Mouse (Mus musculus): ENCODE data around the gene Nkx2-3.

Gene Nkx2-3

DNA sequence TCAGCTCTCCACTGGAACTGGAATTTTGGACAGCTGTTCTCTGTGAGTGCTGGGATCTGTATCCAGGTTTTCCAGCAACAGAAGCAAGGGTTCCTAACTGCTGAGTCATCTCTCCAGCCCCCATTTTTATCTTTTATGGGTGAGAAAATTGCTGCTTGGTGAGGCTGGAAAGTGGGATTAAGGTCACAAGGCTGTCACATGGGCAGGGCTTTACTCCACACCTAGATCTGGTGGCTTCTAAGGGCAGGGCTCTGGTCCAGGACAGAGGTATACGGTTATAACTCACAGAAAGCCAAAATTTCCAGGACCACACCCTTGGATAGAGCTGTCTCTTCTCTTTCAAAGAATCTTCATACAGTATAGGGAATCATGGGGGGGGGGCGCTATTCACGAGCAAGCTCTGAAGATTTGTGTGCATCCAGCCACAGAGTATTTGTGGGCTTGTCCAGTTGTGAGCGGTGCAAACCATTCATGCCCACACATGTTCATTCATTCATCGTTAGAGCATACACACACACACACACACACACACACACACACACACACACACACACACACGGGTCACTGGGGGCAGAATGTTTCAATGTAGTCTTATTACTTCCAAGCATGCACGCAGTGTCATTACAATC lies 7.5 kb upstream of the Nkx2-3 start:
- in situ Hi-C loops (cut with MboI; ENCODE audit: unreplicated experiment in 2 of 2), result no loop called here

DNA sequence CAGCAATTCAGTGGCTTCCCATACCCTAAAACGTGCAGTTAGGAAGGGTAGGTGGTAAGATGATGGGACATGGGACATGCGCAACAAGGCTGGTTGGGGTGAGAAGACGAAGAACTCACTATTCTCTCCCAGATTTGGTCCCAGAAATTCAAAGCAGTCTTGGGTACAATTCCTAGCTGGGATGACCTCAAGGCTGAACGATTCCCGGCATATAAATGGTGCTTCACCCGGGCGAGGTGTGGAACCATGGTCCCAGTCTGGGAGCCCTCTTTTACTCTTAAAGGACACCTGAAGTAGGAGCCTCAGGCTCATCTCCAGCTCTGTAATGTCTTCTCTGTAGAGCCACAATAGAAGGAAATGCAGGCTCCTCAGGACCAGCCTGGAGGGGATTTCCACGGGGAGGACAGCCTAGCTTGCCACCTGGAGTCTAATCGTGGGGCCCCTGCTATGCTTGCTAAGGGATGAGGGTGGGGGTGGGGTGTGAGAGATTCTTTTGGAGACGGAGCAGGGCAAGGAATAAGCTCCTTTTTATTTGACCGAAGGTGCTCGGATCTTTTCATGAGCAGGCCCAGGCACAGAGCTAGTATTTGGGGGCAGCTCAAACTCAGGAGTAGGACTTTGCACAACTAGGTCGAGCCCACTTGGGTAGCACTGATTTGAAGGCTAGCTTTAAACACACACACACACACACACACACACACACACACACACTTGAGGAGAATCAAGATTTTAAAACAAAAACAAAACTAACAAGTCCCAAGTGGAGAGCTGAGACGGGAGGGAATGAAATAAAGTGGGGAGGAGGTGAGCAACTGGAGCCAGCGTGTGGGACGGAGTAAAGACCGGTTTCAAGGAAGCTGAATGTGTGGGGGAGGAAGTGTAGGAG lies 6.2 kb upstream of the Nkx2-3 start:
- in situ Hi-C loops (cut with MboI; ENCODE audit: unreplicated experiment in 2 of 2), result no loop called here

GRCm38 (mm10) chr19:43606552-43607530 lies 5.3 kb upstream of the Nkx2-3 start:
- in situ Hi-C loops (cut with MboI; ENCODE audit: unreplicated experiment in 2 of 2), result no loop called here

DNA sequence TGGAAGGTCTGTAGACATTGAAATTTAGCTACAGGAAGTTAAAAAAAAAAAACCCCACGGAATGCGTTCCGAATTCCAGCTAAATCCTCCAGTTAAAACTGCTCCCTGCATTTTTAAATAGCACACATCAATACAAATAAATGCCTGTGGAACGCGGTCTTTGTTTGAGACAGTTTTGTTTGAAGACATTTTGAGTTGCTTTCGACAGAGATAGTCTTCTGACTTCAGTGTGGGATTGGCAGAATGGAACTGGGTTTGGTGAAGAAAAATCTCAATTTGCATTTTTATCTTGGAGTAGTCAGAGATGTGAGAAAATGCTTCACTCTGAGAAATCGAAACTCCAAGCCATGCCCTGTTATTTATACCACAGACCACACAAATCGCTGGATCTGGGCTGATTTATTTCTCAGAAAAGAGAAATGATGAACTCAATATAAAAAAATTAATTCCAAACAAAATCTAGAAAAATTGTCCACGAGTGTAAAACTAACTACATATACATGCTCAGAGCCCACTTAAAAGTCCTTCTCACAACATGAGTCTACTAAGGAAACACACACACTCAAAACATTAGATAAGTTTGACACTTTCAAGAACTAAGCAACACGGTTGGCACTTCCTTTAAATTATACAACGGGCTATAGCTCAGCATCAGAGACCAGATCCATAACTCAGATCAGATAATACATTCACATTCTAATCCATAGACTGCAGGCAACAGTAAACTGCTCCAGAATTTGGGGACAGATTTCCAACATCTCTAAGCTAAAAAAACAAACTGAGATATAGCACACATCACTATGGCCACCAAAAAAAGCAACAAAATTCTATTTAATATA lies 4.1 kb upstream of the Nkx2-3 start:
- in situ Hi-C loops (cut with MboI; ENCODE audit: unreplicated experiment in 2 of 2), result no loop called here

GRCm38 (mm10) chr19:43608711-43609457 lies 3.2 kb upstream of the Nkx2-3 start:
- in situ Hi-C loops (cut with MboI; ENCODE audit: unreplicated experiment in 2 of 2), result no loop called here

DNA sequence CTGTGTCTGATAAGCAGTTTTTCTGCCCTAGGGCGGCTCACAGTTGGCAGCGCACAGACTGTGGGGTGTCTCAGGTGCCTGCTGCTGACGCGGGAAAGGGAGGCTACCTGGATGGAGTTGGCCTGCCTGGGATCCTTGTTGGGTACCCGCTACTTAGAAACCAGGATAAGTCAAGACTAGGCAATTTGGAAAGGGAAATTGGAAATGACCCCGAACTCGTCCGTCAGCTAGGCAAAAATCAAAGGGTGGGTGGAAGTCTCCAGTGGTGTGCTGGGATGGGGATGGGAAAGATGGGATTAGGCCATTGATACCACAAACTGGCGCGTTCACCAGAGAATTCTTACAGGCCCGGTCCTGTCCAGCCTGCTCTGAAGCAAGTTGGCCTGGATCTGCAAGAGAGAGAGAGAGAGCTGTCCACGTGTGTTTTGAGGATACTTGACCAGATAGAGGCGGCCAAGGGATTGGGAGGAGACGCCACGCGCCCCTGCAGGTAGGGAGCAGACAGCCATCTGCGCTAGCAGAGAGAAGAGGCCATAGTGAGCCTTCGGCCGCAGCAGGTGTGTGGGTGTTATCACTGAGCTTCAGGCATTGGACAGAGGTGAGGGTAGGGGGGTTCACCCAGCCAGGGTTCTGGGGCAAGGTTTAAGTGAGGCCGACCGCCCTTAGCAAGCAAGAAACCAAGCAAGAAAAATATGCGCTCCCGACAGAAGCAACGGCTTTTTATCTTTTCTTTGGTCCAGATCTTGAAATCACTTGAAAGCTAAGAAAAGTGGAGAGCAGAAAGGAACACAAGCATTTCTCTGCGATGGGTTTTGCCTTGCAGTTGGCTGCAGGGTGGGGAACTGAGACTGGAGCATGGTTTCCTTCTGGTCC lies 2.4 kb upstream of the Nkx2-3 start:
- in situ Hi-C loops (cut with MboI; ENCODE audit: unreplicated experiment in 2 of 2), result no loop called here

DNA sequence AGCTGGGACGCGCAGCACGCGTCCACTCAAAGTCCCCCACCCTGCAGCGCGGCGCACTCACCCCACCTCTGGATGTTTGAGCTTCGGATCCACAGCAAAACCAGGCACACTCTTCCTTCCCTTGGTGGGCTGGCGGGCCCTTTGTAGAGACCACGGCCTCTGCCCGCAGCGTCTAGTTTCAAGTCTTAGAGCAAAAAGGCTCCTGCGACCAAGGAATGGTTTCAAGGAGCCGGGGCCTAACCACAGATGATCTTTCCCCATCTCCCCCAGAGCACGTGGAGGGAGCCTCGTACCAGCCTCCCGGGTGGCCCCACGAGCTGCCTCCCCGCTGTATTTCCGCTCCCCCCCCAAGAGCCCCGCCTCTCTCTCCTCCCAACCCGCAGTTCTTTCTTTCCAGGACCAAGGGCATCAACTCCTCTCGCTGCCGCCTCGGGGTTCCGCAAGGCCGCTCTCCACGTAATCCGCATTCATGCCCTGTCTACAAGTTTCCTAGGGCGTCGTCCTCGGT lies 1.7 kb upstream of the Nkx2-3 start:
- in situ Hi-C loops (cut with MboI; ENCODE audit: unreplicated experiment in 2 of 2), result no loop called here

DNA sequence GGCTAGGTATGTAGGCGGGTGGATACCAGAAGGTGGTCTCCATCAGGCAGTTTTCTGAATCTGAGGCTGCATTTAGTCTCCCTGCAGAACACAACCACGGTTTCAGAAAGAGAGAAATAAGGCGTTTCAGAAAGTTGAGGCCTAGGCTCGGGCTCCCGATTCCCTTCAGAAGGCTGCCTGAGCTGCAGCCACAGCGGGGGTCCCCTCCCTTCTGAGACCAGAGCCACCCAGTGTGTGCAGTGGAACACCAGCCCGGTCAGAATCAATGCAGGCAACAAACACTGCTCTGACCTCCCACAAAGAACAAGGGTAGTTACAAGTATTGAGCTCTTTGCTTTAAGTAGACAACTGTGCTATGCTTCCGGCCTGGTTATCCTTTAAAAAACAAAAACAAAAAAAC lies 1.0 kb upstream of the Nkx2-3 start:
- in situ Hi-C loops (cut with MboI; ENCODE audit: unreplicated experiment in 2 of 2), result no loop called here

DNA sequence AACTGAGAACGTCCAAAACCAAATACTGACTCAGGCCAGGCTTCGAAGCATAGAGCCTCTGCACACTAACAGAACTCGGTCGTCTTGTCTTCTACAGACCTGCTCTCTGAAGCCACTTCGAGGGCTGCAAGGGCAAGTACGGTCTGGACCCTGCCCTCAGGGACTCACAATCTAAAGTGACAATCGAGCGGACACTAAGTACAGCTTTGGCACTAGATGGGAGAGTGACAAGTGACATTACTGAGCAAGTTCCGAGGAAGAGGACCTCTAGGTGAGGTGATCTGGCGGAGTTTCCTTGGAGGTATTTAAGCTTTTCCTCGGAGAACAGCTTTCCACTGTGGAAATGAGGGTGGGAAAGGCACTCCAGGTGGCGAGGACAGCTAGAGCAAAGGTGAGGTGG lies 564 bp upstream of the Nkx2-3 start:
- in situ Hi-C loops (cut with MboI; ENCODE audit: unreplicated experiment in 2 of 2), result no loop called here

- in situ Hi-C loops (cut with MboI; ENCODE audit: unreplicated experiment in 2 of 2), result no loop called here
These were observed 411 bp downstream of the Nkx2-3 start for GRCm38 (mm10) chr19:43612501-43612971.

DNA sequence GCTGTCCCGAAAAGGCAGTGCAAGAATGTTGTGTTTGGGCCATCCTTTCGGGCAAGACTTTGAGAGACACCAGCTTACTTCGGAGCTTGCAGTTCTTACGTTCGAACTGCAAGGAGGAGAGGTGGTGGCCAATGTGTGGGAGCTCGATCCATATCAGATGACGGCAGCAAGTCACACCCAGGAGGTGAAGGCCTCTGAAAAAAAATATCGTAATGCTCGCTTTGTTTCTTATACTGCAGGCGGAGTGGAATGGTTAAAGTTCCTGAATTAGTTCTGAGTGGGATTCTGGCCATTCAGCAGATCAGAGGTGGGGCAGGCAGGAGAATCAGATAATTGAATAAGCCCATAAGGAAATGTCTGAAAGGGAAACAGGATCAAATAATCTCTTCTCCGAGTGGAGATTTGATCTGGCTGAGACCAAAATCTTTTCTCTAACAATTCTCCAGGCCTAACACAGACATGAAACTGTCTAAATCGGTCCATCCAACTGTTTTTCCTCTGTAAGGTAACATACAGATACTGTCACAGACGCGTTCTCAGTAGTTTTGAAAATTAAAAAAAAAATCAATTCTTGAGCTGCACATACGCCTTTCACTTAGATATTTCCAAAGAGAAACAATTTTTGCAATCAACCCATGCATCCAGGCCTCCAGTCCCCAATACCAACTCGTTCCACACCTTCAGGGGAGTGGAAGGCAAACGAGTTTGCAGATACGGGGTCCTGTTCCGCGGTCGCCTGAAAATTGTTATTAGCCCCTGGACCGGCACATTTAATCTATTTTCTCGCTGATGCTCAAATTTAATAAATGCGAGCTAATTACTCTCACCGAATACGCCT lies 1.4 kb downstream of the Nkx2-3 start:
- in situ Hi-C loops (cut with MboI; ENCODE audit: unreplicated experiment in 2 of 2), result no loop called here

DNA sequence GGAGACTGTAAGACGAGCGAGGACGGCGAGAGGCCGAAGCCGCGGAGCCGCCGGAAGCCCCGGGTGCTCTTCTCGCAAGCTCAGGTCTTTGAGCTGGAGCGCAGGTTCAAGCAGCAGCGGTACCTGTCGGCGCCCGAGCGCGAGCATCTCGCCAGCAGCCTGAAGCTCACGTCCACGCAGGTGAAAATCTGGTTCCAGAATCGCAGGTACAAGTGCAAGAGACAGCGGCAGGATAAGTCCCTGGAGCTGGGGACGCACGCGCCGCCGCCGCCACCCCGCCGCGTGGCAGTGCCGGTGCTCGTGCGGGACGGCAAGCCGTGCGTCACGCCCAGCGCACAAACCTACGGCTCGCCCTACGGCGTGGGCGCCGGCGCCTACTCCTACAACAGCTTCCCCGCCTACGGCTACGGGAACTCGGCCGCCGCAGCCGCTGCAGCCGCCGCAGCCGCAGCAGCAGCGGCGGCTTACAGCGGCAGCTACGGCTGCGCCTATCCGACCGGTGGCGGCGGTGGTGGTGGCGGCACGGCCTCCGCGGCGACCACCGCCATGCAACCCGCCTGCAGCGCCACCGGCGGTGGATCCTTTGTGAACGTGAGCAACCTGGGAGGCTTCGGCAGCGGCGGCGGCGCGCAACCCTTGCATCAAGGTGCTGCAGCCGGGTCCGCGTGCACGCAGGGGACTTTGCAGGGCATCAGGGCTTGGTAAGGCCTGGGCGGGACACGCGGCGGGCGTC lies 2.4 kb downstream of the Nkx2-3 start:
- in situ Hi-C loops (cut with MboI; ENCODE audit: unreplicated experiment in 2 of 2), result no loop called here

- in situ Hi-C loops (cut with MboI; ENCODE audit: unreplicated experiment in 2 of 2), result no loop called here
These were observed 2.9 kb downstream of the Nkx2-3 start for GRCm38 (mm10) chr19:43615074-43615445.

DNA sequence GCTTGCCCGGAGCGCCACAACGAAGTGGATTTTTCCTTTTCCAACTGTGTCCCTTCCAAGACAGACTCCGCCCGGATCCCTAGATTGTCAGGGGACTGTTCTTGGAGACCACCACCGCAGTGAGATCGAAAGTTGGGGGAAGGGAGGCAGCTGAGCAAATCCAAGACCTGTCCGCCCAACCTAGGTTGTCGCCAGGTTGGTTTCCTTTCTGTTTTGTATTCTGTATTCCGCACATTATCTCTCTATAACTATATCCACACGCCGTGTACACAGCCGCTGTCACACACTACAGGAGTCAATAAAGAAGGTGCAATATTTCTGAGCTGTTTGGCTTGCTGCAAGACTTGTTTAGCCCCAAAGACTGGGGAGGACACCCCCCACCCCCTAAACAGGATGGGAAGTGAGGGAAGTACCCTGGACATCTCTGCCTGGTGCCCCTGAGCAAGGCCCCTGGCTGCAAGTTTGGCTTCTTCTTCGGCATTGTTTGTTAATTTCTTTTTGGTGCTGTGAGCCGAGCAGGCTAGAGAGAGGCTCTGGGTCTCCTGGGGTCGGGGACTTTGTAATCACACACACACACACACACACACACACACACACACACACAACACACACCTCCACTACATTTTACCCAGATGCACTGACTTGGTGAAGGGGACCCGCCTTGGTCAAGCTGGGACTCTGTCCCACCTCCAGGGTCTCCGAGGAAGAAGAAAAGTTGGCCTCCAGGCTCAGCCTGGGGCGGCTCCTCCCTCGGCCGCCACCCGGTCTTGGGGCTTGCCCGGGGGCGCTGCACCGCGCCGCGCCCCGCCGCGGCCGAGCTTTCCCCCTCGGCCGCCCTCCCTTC lies 3.7 kb downstream of the Nkx2-3 start:
- in situ Hi-C loops (cut with MboI; ENCODE audit: unreplicated experiment in 2 of 2), result no loop called here

DNA sequence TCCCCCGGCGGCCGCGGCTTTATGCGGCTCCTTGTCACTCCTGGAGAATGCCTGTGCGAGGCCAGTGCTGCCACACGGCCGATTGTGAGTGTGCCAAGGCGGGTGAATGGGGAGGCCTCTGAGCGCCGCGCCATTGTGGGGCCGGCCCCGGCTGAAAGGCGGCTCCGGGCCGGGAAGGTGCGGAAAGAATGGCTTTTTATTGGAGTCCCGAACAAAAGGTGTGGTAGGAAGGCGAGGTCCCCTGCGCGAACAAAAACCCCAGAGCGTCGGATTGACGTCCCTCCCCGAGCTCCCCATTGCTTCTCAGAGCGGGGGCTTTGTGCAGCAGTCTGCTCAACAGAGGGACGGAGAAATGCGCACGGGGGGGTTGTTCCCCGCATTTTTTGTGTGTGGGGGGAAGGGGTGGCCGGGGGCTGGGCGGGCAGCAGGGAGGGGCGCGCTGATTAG lies 4.3 kb downstream of the Nkx2-3 start:
- in situ Hi-C loops (cut with MboI; ENCODE audit: unreplicated experiment in 2 of 2), result no loop called here

DNA sequence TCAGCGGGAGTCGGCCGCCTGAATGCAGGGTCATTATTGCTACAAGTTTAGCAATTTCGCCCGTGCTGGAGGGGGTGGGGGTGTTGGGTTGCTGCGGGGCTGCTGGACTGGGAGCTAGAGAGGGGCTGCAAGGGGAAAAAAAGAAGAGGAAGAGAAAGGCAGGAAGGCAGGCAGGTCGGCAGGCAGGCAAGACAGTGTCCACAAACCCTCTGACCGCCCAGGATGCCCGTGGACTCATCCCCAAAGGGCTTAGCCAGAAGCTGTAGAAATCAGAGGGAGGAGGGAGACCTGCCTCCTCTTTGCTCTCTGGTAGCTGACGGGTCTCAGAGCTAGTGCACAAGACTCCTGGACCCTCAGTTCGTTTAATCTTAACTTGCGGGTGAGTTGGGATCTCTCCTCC lies 4.8 kb downstream of the Nkx2-3 start:
- in situ Hi-C loops (cut with MboI; ENCODE audit: unreplicated experiment in 2 of 2), result no loop called here

Data from v-Abl transformed pro-B cells (cell line).